Mouse (Mus musculus) frontal cortex, postnatal 10 days (tissue): ENCODE results near the gene Capns1.
"Not testable (repeated sequence)": the region's sequence is repeated elsewhere in the genome, so short reads cannot be mapped to it uniquely, and the experiment has no call there.

Experiments
- DNase-seq, 2 experiments: peaks; one replicate each; pipeline ENCODE4 v3.0.0; 2022; ENCODE audit warnings: low spot score in 2 of 2, mixed read lengths in 1 of 2

Gene Capns1

GRCm38 (mm10) chr7:30202895-30203690 is 4.5 kb upstream of the Capns1 start:
- no peak for DNase-seq

- not testable (repeated sequence) for DNase-seq
These were observed 2.0 kb upstream of the Capns1 start for GRCm38 (mm10) chr7:30200661-30201060.

DNA sequence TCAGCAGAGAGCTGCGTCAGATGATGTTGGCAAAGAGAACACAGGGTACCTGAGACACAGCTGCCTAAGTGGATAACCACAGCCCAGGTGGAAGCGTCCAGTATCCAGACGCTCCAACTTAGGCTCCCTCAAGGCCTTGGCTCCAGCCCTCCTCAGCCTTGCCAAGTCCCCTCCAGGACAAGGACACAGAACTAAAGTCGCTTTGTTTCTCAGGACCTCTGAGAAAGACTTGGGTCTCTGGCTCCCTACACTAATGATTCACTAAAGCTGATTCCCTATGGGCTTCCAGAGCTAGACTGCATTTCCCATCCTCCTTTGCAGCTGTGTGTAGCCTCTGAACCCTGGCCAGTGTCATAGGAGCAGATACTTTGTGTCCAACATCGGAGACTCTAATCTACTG is 1.6 kb upstream of the Capns1 start:
- no peak for DNase-seq

- DNase-seq: no peak
These were observed 1.0 kb upstream of the Capns1 start for GRCm38 (mm10) chr7:30199498-30200139.

DNA sequence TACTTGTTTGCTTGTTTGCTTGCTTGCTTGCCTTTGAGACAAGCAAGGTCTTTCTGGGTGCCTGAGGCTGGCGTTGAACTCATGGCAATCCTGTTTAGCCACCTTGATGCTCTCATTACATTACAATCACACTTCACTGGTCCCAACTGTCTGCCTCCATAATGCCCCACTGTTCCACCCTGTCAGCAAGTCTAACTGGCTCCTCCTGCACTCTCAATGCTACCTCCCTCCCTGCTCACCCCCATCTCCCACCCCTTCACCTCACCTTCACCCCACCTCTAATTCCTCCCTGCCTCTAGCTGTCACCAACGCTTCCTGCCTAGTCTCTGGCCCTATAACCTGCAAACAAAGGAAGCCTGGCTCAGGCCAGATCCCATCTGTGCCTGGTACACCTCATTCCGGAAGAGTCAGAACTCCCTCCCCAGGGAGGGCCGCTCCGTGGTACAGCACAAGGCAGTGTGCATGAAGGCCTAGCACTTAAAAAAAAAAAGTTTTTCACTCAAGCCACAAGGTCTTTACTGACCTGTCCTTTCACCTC is 950 bp downstream of the Capns1 start:
- no peak for DNase-seq

DNA sequence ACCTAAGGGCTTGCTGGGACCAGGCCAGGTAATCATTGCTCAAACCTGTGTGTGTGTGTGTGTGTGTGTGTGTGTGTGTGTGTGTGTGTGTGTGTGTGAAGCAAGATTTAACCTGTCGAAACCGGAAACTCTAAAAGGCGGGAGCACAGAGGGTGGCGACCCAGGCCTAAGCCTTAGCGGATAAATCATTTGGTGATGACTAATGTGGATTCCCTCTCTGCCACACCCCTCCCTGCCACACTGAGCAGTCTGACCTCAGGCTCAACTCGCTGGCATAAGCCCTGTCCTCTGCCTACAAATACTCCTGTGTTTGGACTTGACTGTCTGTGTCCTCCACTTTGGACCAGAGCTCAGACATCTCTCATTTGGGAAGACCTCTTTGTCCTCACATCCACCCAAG is 2.4 kb downstream of the Capns1 start:
- DNase-seq: no peak

DNA sequence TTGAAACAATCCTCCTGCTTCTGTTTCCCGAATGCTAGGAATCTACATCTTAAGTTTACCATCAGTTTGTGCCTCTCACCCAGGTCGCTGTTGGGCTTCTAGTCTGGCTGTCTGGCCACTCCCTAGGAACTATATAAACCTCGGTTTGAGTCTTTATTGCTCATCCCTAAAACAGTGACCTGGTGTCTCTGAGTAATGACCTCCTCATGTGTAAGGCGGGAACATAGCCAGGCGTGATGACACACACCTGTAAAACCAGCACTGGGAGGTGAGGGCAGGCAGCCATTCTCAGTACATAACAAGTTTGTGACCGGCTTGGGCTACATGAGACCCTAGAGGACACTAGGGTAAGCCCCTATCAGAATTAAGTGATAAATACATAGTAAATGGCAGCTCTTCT is 3.1 kb downstream of the Capns1 start:
- no peak for DNase-seq

GRCm38 (mm10) chr7:30194884-30195283 is 3.7 kb downstream of the Capns1 start:
- peak; percentile 86 to 92 for DNase-seq

- DNase-seq: no peak
These were observed 4.3 kb downstream of the Capns1 start for GRCm38 (mm10) chr7:30194101-30194831.

DNA sequence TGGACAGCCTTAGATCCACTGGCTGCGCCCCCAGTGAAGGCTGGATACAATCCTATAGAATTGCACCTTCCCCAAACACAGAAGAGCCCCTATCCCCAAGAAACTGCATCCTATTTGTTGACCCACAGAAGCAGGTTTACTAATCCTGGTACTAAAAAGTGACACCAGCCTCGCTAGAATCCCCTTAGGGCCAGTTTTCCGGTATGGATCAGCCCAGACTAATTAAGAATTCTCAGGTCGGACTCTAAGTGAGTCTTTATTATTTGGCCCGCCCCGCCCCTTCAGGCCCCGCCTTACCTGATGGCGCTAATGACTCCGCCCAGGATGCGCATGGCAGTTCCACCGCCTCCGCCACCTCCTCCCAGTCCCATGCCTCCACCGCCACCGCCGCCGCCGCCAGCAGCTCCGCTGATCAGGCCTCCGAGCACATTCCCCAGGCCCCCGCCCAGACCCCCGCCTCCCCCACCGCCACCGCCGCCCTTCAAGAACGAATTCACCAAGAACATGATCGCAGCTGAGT is 5.0 kb downstream of the Capns1 start:
- DNase-seq: peak in 1 of 2 experiments; percentile 62

DNA sequence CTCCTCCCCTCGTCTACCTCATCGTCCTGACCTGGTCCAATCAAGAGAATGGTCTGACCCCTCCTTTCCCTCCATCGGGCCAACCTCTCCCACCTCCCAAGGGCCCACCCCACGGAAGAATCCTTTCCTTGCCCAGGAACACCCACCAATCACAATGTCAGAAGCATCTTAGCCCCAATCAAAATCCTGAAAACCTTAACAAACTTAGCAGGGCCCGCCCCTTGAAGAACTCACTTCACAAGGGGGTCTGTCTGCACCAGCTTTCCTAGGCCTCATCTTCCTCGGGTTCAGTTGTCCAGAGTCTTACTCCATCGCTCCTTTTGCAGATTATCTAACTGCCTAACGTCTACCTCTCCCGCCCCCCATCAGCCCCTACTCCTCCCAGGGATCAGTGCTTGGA is 5.6 kb downstream of the Capns1 start:
- no peak for DNase-seq

GRCm38 (mm10) chr7:30192088-30192487 is 6.5 kb downstream of the Capns1 start:
- no peak for DNase-seq

DNA sequence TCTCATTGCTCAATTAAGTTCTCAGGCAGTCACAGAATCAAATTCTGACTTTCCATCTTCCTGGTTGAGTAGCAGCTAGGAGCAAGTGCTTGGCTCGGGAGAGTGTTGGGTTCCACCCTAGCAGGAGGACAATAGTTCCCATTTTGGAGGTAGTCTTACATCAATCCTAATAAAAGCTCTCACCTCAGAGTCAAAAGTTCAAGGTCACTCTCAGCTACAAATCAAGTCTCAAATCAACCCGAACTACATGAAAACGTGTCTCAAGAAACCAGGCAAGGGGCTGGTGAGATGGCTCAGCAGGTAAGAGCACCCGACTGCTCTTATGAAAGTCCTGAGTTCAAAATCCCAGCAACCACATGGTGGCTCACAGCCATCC is 9.5 kb downstream of the Capns1 start:
- DNase-seq: no peak

GRCm38 (mm10) chr7:30188344-30189115 is 10.1 kb downstream of the Capns1 start:
- DNase-seq: no peak

DNA sequence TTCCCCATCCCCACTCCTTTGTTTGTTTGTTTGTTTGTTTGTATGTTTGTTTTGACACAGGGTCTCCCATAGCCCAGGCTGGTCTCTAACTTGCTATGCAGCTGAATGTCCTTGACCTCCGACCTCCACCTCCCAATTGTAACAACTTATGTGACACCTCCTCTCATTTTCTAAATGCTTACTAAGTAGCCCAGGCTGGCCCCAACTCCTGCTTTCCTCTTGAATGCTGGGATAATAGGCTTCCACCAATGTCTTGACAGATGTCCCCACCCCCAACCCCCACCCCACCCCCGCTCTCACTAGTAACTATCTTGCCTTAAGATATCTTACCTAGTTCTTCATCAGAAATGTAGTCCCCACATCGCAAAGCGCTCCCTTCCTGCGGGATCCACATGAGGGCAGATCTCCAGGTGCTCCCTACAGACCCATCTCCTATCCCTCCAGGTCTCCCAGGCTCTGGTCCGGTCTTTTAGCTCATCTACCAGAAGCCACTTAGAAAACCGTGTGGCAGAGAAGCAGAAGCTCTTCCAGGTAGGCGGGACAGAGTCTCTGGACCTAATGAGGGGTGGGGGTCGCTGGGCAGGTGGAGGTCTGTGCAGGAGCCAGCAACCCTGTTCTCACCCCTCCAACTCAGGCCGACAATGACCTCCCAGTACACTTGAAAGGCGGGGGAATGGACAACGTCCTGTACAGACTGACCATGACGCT is 13.8 kb downstream of the Capns1 start:
- no peak for DNase-seq

DNA sequence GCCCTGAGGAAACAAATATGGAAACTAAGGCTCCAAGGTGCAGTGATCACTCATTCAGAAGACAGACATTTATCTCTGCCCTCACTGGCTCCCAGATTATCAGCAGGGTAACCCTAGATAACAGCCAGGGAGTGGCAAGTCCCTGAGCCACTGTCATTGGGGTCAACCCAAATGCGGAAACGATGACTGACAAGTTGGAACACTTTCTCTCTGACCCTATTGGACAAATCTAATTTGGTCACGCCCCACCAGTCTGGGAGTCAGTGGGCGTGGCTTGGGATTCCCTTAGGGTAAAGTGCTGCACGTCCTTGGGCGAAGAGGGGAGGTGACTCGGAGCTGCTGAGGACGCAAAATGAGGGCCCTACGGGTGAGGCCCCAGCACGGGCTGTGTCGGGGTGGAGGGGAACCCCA is 14.7 kb downstream of the Capns1 start, which contains the start of gene Cox7a1:
Gene Cox7a1 (plus strand): TSS at position 266 of the 411 bp plus-strand sequence.
- DNase-seq: peak; percentile 52 to 64

DNA sequence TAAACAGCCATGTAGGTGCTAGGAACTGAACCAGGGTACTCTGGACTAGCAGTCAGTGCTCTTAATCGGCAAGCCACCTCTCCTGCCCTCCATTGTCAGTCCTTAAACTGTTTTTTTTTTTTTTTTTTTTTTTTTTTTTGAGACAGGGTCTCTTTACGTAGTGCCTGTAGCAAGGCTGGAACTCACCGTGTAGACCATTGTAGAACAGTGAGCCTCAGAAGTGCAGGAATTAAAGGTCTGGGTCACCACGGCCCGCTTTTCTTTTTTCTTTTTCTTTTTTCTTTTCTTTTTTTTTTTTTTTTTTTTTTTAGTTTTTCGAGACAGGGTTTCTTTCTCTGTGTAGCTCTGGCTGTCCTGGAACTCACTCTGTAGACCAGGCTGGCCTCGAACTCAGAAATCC is 15.4 kb downstream of the Capns1 start:
- not testable (repeated sequence) for DNase-seq

- DNase-seq: not testable (repeated sequence)
These were observed 16.7 kb downstream of the Capns1 start for GRCm38 (mm10) chr7:30181929-30182328.

- DNase-seq: peak; percentile 31 to 70
These were observed 17.3 kb downstream of the Capns1 start for GRCm38 (mm10) chr7:30181308-30181707.

GRCm38 (mm10) chr7:30178256-30178655 is 20.4 kb downstream of the Capns1 start:
- DNase-seq: no peak

- DNase-seq: no peak
These were observed 22.1 kb downstream of the Capns1 start for GRCm38 (mm10) chr7:30176474-30176873.
